Mouse (Mus musculus) retina, postnatal 1 day (tissue): ENCODE data around the gene Hcar2.

Experiments used
- DNase-seq: peaks from one replicate; pipeline ENCODE4 v3.0.0-alpha.2; 2012

The Hcar2 gene

DNA sequence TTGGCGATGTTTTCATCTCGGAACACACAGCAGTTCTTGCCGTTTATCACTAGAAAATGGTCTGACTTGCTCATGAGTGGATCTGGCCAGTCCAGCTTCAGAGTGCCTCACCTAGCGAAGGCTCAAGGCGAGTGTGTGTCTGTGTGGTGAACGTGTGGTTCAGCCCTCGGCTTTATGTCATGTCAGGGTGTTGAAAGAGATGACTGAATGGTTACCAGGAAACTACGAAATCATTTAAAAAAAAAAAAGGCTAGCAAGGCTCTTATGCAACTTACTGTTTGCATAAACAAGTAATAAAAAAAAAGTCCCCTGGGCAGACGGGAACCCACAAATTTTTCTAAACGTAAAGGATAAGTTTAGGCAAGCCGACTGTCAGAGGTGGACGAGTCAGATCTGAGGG lies at the start of gene Hcar2:
Hcar2 (minus strand) TSS at position 135 of the 400 bp plus-strand sequence.
- DNase-seq, result no peak

DNA sequence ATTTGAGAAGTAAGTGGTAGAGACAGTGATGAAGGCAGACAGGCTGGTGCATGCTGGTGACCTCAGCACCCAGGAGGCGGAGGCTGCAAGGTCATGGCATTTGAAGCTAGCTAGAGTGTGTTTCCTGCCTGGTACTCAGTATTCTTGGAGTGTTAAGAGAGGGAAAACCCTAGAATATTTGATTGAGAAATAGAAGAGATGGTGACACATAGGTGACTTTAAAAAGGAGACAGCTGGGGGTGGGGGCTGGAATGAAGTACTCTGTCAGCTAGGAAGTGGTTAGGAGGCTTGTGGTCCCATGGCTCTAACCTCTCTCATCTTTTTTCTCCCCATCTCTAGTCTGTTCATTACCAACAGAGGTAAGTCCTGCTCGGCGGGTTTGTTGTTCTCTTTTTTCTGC lies 49.6 kb upstream of the Hcar2 start:
- DNase-seq, result no peak

DNA sequence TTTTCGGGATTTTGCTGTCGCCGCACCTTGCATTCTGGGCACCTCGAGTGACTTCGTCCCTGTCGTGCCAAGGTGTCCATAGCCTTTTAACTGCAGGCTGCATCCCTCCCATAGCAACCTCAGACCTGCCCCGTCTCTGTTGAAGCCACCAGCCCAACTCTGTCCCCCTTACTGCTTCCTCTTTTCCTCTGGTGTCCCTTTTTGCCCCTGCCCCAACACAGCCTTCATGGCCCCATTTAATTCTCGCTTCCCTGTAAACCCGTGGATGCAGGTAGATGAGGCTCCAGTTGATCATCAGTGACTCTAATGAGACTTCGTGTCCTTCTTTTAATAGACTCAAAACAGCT lies 42.3 kb upstream of the Hcar2 start:
- DNase-seq, result no peak

DNA sequence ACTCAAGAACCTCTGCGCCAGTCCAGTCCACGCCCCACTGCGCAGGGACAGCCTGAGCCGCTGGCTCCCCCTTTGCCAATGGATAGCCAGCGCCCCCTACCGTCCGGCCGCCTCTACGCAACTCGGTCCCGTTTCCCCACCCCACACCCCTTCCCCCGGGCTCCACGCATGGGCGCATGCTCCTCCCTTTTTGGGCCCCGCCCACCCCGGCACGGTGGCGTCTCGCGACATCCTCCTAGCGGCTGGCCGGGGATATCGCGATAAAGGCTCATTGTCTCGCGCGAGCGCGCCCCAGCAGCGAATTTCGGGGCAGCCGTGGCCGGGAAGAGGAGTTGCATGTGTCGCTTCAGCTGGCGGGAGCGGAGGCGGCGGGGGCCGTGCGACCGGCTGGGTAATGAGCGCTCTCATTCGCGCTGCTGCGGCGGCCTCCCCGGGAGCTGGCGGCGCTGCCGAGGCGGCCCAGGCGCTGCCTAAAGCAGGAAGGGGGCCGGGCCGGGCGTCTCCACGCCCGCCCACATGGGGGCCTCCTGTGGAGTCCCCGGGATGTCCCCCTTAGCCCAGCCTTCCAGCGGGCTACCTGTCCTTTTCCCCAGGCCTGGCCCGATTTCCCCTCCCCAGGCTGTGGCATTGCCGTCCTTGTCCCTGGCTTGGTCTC lies 41.8 kb upstream of the Hcar2 start, which contains the start of gene Denr:
Denr (plus strand) TSS at position 200 of the 655 bp plus-strand sequence.
- DNase-seq, result peak; percentile 98

DNA sequence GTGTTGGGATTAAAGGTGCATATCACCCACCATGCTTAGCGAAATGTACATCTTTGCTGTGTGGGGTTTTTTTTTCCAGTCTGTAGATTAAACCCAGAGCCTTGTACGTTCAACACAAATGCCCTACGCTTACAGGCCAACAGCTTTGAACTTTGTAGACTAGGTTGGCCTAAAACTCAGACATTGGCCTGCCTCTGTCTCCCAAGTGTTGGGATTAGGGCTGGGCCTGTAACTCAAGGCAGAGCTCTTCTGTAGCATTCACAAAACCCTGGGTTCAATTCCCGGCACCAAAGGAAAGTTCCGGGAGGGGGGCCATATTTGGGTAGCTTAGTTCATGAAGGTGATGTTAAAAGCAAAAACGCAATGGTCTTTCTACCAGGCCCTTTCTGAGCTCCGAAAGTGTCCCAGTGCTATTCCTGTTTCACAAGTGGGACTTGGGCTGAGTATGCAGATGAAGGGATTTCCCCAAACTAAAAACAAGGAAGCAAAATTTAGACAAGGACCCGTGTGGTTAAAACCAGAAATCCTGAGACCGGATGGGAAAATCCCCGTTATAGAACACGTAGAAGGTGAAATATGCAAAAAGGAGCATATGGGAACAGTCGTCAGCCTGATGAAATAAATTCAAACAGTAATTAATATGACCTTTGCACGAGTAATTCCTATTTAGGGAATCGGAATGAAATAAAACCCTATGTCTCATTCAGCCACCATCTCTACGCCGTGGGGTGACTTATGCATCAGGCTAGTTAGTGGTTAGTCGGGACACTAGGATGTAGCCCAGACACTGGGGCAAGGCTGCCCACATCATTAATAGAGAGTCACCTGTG lies 41.1 kb upstream of the Hcar2 start:
- no peak for DNase-seq

DNA sequence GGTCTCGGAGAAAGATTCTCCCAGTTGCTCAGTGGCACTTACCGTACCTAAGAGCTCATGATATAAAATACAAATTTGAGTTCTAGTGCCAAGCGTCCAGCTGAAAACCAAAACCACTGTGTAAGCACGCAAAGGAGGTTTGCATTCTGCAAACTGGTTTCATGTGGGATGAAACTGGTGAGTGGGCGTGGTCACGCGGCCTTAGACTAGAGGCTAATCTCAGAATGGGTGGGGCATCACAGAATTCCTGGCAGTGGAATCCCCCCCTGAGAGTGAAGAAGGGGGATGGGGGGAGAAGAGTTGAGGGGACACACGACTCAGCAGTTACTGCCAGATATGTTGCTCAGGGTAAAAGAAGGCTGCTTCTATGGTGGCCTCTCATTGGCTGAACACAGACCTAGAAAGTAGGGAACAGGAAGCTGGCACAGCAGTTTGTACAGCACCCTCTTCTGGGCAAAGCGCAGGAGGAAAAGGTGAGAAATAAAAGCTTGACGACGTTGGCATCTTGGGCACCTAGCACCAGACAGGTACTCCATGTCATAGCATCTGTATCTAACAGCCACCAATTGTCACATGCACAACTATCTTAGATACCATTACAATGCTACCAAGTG lies 38.9 kb upstream of the Hcar2 start:
- DNase-seq, result no peak

DNA sequence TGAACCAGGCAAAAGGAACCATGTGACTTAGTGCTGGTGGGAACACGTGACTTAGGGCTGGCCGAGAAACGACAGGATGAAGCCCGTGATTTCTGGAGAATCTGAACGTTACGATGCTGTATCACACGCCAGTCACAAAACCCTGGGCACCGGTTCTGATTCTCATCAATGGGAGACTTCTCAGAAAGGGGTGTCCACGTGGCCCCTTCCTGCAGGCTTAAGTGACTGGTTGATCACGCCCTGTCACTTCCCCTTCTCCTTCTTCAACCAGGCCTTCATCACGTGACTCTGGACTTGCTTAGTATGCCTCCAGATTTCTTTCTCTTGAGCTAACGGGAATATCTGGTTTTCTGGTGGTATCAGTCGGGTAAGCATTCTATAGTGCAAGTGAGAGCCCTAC lies 32.1 kb upstream of the Hcar2 start:
- DNase-seq, result no peak

DNA sequence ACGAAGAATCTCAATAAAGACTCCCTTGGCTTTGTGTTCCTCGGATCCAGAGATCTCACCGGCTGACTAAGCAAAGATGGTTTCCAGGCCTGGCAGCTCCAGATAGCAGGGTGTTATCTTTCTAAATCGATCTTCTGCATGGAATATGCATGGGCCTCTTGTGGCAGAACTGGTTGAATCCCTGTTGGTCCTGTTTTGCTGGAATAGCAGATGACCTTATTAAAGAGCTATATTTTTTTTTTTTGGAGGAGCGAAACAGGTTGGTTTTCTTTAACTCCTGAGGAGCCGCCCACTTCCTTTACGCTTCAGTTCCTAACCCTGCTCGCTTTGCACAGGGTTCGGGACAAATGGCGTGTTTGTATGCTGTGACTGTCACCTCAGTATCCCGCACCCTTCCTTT lies 31.1 kb upstream of the Hcar2 start:
- no peak for DNase-seq

DNA sequence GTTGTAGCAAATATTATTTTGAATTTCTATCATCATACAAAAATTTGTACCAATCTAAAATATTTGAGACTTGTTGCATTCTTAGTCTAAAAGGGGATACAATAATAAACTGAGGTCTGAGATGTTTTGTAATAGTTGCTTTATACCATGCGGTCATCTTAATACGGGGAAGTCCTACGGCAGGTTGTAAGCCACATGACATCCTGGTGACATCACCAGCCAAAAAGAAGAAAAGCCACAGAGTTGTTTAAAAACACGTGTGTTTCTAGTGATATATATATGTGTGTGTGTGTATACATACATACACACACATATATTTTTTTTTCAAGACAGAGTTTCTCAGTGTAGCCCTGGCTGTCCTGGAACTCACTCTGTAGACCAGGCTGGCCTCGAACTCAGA lies 28.2 kb upstream of the Hcar2 start:
- DNase-seq, result no peak

DNA sequence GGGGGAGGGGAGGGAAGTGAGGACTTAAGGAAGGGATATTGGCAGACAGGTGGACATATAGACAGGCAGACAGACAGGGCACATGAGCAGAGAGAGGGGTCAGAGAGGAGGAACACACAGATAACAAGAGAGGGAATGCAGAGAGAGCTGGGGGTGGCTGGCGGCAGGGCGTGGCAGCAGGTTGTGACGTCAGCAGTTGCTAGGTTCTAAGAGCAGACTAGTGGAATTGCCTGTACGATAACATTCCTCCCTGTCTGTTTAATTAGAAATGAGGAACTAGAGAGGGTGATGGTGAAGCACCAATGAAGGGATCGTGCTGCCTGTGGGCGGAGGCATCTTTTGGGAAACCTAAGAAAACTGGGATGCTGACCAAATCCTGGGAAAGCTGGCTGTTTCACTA lies 26.4 kb upstream of the Hcar2 start:
- DNase-seq, result no peak

DNA sequence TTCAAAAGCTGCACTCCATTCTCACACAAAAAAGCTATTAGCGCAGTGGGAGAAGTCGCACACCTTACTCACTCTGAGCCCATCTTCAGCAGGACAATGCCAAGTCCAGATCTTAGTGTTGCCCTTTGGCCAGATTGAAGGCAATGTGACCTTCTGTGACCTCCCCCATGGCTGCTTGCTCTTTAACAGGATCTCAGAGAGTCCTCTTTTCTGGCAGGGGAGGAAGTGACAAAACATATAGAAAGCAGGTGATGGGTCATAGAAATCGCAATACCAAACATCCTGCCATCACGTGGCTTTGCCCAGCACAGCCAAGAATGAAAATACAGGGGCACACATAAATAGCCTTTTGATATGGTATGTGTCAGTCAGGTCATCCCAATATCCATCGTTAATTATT lies 25.7 kb upstream of the Hcar2 start:
- DNase-seq, result no peak

DNA sequence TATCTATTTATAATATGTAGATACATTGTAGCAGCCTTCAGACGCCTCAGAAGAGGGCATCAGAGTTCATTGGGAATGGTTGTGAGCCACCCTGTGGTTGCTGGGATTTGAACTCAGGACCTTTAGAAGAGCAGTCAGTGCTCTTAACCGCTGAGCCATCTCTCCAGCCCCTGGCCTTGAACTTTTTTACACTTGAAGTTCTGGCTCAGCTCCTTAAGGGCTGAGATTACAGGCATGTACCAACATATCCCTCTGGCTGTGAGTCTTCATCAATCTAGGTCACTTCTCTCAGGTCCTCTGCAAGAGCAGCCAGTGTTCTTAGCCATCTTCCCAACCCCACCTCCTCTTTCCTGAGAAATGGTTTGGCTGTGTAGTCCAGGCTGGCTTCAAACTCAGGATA lies 25.0 kb upstream of the Hcar2 start:
- DNase-seq, result no peak

DNA sequence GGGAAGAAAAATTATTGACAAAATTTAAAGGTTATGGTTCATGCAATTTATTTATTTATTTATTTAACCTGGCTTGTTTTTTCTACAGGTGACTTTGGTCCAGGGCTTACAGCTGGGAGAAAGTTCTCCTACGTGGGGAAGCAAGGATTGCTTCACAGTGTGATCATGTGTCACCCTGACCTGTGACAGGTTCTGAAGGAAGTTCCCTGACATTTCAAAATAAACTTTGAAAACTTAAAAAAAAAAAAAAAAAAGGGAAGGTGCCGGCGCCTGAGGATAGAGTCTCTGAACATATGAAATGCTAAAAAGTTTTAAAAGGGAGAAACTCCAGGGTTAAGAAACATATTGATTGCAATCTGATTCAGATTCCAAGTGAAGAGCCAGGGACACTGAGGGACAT lies 21.1 kb upstream of the Hcar2 start:
- no peak for DNase-seq

DNA sequence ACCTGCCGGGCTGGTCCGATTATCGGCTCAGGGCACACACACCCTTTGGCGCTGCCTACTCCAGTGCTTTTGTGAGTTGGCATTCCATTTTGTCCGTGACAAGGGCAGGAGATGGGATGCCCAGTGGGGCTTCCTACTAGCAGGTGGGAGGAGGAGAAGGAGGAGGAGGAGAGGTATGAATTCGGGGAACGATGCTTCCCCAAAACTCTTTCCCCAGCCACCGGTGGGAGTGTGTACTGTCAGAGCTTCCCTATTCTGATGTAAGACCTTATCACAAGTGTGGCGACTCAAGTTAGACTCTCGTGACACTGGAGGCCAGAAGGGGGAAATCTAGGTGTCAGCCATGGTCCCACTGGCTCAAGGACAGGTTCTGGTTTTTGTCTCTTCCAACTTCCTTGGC lies 19.0 kb upstream of the Hcar2 start:
- DNase-seq, result no peak

DNA sequence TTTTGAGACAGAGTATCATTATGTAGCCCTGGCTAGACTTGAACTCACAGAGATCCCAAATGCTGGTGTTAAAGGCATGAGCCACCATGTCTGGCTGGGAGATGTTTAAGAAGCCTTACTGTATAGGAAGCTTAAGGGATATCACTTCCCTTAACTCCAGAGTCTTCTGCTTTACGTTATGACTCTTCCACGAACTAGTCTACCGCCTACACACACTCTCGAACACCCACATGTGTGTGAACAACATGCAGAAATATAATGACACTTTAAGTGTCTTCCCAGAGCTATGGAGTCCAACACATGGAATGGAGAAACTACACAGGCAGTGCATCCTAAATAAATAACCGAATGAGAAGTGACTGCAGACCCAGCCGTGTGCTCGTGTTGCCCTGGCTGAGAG lies 18.6 kb upstream of the Hcar2 start:
- no peak for DNase-seq

DNA sequence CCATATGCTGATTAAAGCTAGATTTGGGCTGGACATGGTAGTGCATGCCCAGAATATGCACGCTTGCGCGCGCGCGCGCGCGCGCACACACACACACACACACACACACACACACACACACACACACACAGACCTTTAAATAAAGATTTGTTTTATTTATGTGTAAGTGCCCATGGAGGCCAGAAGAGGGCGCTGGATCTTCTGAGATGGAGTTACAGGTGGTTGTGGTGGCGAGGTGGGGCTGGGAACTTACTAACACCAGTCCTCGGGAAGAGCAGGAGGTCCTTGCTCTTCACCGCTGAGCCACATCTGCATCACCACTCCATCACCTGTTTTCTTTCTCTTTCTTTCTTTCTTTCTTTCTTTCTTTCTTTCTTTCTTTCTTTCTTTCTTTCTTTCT lies 15.5 kb upstream of the Hcar2 start:
- DNase-seq, result no peak

DNA sequence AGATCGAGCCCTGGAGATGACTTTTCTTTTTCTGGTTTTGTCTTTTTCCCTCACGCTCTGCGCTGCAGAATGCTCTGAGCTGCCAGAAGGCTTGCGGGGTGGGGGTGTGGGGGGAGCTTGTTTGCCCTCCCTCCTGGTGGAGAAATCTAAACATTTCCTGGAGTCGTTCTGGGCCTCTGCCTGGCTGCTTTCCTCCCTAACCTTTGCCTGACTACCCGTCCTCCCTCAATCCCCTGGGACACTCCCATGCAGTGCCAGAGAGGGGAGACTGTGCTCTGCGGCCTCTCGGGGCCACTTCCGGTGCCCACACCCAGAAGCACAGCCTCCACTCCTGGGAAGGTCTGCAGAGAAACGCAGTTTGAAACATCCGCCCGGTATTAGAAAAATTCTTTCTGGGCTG lies 14.6 kb upstream of the Hcar2 start, which contains the start of gene Hcar1:
Hcar1 (minus strand) TSS at position 93 of the 400 bp plus-strand sequence.
- no peak for DNase-seq

DNA sequence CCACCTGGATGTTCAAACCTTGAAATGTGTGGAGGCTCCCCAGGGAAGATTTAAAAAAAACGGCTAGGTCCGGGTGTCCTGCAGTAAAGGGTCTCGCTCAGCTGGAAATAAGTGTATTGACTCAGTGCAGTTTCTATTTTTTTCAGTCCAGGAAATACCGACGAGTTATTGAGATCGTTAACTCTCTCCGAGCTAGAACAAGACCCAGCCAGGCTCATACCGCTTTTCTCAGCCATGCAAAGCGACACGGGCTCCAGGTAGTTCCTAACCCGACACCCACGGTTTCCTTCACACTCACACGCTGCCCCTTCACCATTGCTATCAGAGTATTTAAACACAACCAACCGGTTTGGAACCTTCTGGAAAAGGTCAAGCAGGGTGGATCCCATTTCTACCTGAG lies 12.8 kb upstream of the Hcar2 start:
- no peak for DNase-seq

DNA sequence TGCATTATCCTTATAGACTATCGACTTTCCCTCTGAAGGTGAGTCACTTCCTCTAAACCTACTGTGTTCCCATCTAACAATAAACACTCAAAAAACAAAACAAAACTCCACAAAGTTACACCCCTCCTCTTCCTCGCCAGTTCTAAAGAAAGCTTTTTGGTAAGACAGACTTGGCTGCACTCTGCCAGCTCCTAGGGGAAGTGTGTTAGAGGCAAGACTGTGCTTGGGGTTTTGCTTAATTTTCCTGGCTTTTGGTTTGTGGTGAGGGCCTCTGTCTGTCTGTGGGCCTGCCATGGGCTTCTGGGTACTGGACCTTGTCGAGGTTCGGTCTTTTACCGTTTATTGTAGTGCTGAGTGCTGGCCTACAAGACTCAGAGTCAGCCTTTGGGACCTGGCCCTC lies 8.9 kb upstream of the Hcar2 start:
- no peak for DNase-seq

DNA sequence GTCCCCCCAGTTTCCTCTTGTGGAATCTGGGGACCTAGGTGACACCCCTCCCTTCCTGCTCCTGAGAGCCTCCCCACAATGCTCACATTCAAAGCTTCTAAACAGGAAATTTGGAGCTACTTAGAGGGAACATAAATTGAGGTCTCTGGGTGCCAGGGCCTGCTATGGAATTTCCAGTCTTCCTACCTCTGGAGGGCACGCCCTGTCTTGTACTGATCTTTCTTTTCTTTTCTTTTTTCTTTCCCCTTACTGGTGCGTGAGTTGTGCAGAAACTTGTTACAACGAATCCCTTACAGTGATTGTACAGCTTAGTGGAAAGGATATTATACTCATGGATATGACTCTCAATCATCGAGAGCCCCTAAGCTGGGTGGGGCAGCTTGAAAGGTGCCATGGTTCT lies 4.3 kb upstream of the Hcar2 start:
- DNase-seq, result no peak

DNA sequence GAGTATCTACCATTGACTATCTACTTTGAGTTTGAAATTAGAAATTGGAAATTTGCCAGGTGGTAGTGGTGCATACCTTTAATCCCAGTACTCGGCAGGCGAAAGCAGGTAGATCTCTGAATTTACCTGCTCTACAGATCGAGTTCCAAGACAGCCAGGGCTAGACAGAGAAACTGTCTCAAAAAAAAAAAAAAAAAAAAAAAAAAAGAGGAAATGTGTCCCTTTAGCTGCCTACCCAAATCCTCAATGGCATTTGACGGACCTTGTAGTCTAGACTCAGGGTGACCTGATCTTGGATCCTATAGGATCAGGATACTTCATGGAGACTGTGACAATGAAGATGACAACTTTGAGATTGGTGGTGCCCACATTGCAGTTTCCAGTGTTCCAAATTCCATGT lies 1.2 kb upstream of the Hcar2 start:
- DNase-seq, result no peak

DNA sequence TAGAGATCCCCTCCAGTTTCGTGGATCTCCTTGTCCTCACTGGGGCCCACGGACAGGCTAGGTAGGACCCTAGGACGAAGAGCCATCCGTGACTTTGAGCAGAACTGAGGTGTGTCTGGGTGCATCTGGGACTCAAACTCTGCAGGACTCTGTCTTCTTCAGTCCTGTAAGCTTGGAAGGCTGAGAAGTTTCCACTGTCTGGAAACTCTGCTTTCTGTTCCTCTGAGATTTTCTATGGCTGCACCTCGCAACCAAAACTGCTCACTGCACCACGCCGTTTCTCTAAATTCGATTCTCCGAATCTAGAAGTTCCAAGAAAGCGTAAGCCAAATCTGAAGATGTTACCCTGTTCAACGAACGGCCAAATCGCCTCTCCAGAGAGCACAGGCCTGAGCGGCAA lies 1.4 kb downstream of the Hcar2 start:
- no peak for DNase-seq

DNA sequence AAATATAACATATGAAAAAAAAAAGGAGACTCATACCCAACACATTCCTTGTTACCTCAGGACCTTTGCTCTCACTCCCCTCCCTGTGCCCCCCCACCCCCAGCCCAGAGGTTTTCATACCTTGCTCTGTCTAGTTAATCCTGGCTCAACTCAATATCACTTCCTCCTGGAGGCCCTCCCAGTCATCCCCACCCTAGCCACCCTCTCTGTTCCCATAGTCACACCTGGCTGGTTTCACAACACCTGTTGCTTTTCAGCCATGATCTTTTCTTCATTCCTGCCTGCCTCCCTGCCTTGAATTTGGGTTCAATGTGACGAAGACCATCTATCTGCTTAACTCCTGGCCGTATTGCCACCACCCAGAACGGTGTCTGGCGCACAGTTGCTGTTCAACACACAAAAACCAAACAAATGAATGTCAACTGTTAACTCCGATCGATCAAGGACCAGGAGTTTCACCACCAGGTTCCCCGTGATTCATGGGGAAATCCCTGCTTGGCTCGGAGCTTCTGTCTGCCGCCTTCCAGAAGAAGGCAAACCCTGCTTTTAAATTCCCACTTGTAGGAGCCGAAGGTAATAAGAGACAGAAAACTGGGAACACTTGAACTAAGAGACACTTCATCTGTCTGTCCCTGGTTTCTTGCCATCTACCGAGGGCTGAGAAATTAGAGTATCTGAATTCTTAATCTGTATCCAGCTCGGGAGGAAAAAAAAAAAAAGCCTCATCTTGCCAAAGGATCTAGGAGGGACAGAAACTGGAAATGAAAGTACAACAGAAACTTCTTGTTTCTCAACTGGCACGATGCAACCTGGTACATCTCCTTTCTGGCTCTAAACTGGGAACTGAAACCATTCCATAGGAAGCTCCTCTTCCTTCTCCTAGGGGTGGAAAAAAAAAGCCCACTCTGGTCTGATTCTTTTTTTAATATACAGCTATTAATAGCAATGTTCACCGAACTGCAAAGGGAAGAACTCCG lies 2.6 kb downstream of the Hcar2 start:
- no peak for DNase-seq
